Mouse (Mus musculus) CD4-positive naive resting alpha-beta T cell, adult 76 days (primary cell): ENCODE data around the gene Gm17124. TPM values are rescaled to one million over a fixed set of nuclear protein-coding genes. Genes with fewer than 3 reads are reported as not detected.

Experiments used
- total RNA-seq: library from RNA; stranded (reverse); gene quantifications from one replicate; pipeline ENCODE4 v1.2.4, GENCODE M21; 2023

Gm17124 gene
- not detected for total RNA-seq

DNA sequence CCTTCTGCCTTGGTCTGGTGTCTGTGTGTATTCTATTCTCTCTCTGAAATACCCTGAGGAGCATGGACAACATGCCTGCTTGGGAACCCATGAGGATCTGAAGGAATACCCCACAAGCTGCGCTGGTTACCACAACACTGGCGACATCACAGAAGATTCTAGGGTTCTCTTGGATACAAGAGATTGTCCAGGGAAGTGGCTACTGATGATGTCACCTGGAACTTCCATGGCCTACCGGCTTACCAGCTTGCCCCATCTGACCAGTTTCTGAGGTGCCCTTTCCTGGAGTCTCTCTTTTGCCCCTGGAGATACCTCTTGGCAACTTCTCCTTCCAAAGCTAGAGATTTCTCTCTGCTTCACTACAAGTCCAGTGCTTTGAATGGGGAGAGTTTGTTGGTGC is at the start of gene Gm17124:
Gene Gm17124 (minus strand): TSS at position 101 of the 400 bp plus-strand sequence.

DNA sequence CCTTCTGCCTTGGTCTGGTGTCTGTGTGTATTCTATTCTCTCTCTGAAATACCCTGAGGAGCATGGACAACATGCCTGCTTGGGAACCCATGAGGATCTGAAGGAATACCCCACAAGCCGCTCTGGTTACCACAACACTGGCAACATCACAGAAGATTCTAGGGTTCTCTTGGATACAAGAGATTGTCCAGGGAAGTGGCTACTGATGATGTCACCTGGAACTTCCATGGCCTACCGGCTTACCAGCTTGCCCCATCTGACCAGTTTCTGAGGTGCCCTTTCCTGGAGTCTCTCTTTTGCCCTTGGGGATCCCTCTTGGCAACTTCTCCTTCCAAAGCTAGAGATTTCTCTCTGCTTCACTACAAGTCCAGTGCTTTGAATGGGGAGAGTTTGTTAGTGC is 42.1 kb upstream of the Gm17124 start, which contains the start of gene Gm3633:
Gene Gm3633 (minus strand): TSS at position 101 of the 400 bp plus-strand sequence.

Other genes with a start within 250 kb of the Gm17124 start
- not detected for gene Gm8005, start 160.2 kb downstream of the Gm17124 start, total RNA-seq
- gene Gm8011, start 136.0 kb downstream of the Gm17124 start, total RNA-seq, result not detected
- not detected for gene Gm8020, start 97.5 kb downstream of the Gm17124 start, total RNA-seq
- not detected for gene Gm8024, start 75.6 kb downstream of the Gm17124 start, total RNA-seq
- not detected for gene Gm3633, start 42.0 kb upstream of the Gm17124 start, total RNA-seq
- not detected for gene Gm10378, start 56.1 kb upstream of the Gm17124 start, total RNA-seq
- not detected for gene Gm3015, start 168.9 kb upstream of the Gm17124 start, total RNA-seq
- not detected for gene Gm10377, start 198.1 kb upstream of the Gm17124 start, total RNA-seq